Mouse (Mus musculus) bone marrow, adult 2 months (tissue): Measurements from ENCODE around the gene Arhgap23. TPM values are rescaled to one million over a fixed set of nuclear protein-coding genes. Genes with fewer than 3 reads are reported as not detected.
A peak's percentile ranks its signal among the peaks of the same experiment; 100 is the strongest.

ENCODE experiments used
- H3K27ac ChIP-seq: fragments of 200-500 bp; 2 replicates; pipeline ENCODE4 v1.5.1; 2012; ENCODE audit warnings: low read depth, mild to moderate bottlenecking, control low read depth, inconsistent platforms, low read length; ENCODE audit not compliant: control insufficient read depth, poor library complexity, insufficient read depth
- H3K4me1 ChIP-seq: fragments of 200-500 bp; 2 replicates; pipeline ENCODE4 v1.6.1; 2011; ENCODE audit warnings: low read length; ENCODE audit not compliant: control insufficient read depth, insufficient read depth
- H3K4me3 ChIP-seq: fragments of 200-500 bp; replicated peaks from 2 replicates; pipeline ENCODE3; 2011; ENCODE audit warnings: mild to moderate bottlenecking, low read depth, low read length, control low read depth; ENCODE audit not compliant: control insufficient read depth
- CTCF ChIP-seq: fragments of 200-500 bp; IDR thresholded peaks from 2 replicates; pipeline ENCODE4 v1.5.1; 2011; ENCODE audit warnings: low read length, control low read depth; ENCODE audit not compliant: control insufficient read depth, insufficient read depth
- POLR2A ChIP-seq: fragments of 200-500 bp; IDR thresholded peaks from 2 replicates; pipeline ENCODE4 v1.6.1; 2011; ENCODE audit warnings: low read depth, mild to moderate bottlenecking, control low read depth, low read length, borderline replicate concordance; ENCODE audit not compliant: control insufficient read depth
- WGBS: fragments of 180-500 bp; shearing (Covaris S2); methylation state at CpG from one replicate; pipeline ENCODE4 v1.1.7; 2018; 5-methylcytosine and 5-hydroxymethylcytosine counted together
- polyA plus RNA-seq: library from polyadenylated mRNA; stranded (reverse); fragments of >200 nt; gene quantifications from 2 replicates; pipeline ENCODE4 v1.2.4, GENCODE M21; 2011; ENCODE audit warnings: low replicate concordance; ENCODE audit not compliant: missing spikeins, insufficient read depth, insufficient read length

The Arhgap23 gene
- polyA plus RNA-seq, 1 experiment: 39.9 TPM

- no peak overlapping the region for H3K27ac ChIP-seq
- WGBS: 48% methylated on average over 6 of the region's 6 CpGs
- H3K4me3 ChIP-seq: no peak overlapping the region
- H3K4me1 ChIP-seq: no peaks in the 10 kb centered on the region; the same call in 1 of the 2 replicates
- TF ChIP-seq CTCF (no peak), POLR2A (no peak)
Measured at GRCm38 (mm10) chr11:97530069-97530468, 114.7 kb downstream of the Arhgap23 start.

- 60% methylated on average over 5 of the region's 5 CpGs for WGBS
- H3K4me1 ChIP-seq: no peaks in the 10 kb centered on the region; the same call in 1 of the 2 replicates
- TF ChIP-seq CTCF: no peak
- no peak for TF ChIP-seq POLR2A
- no peak overlapping the region for H3K27ac ChIP-seq
- H3K4me3 ChIP-seq: no peak overlapping the region
Measured at GRCm38 (mm10) chr11:97530961-97531360, 115.6 kb downstream of the Arhgap23 start.

- TF ChIP-seq POLR2A: no peak
- peak; percentile 96 for TF ChIP-seq CTCF
- Histone ChIP-seq H3K27ac (no peak overlapping the region), H3K4me3 (peak overlapping the region; percentile 54), H3K4me1 (no peaks in the 10 kb centered on the region; the same call in 1 of the 2 replicates)
- 6% methylated on average over 46 of the region's 46 CpGs for WGBS
Measured at GRCm38 (mm10) chr11:97531381-97532260, 116.3 kb downstream of the Arhgap23 start.

- no peaks in the 10 kb centered on the region; the same call in 1 of the 2 replicates for H3K4me1 ChIP-seq
- H3K4me3 ChIP-seq: no peak overlapping the region
- no peak overlapping the region for H3K27ac ChIP-seq
- TF ChIP-seq CTCF (no peak), POLR2A (no peak)
- 6% methylated on average over 8 of the region's 8 CpGs for WGBS
Measured at GRCm38 (mm10) chr11:97532354-97532753, 117.0 kb downstream of the Arhgap23 start.

GRCm38 (mm10) chr11:97532950-97533582 lies 117.7 kb downstream of the Arhgap23 start:
- under 1% methylated on average over 20 of the region's 20 CpGs for WGBS
- H3K4me3 ChIP-seq: no peak overlapping the region

GRCm38 (mm10) chr11:97533653-97534052 lies 118.3 kb downstream of the Arhgap23 start:
- H3K4me3 ChIP-seq: no peak overlapping the region
- H3K4me1 ChIP-seq: no peaks in the 10 kb centered on the region; the same call in 1 of the 2 replicates
- 20% methylated on average over 7 of the region's 7 CpGs for WGBS
- TF ChIP-seq POLR2A (no peak), CTCF (no peak)
- H3K27ac ChIP-seq: no peak overlapping the region

More at GRCm38 (mm10) chr11:97532950-97533582, 117.7 kb downstream of the Arhgap23 start:
- H3K27ac ChIP-seq: no peak overlapping the region
- TF ChIP-seq CTCF: no peak
- H3K4me1 ChIP-seq: no peaks in the 10 kb centered on the region; the same call in 1 of the 2 replicates

GRCm38 (mm10) chr11:97534442-97535307 lies 119.3 kb downstream of the Arhgap23 start:
- H3K27ac ChIP-seq: no peak overlapping the region; the same call in 1 of the 2 replicates
- TF ChIP-seq CTCF (no peak), POLR2A (no peak)
- WGBS: 1% methylated on average over 95 of the region's 95 CpGs
- no peaks in the 10 kb centered on the region; the same call in 1 of the 2 replicates for H3K4me1 ChIP-seq
- no peak overlapping the region for H3K4me3 ChIP-seq

GRCm38 (mm10) chr11:97535308-97535630 lies 119.9 kb downstream of the Arhgap23 start:
- Histone ChIP-seq H3K27ac (no peak overlapping the region), H3K4me3 (no peak overlapping the region), H3K4me1 (no peaks in the 10 kb centered on the region; the same call in 1 of the 2 replicates)
- WGBS: 14% methylated on average over 5 of the region's 5 CpGs
- TF ChIP-seq CTCF: no peak
- TF ChIP-seq POLR2A: no peak
